Comparison of ENCODE assay signal across 14 mouse cellular contexts in the genomic region with DNA sequence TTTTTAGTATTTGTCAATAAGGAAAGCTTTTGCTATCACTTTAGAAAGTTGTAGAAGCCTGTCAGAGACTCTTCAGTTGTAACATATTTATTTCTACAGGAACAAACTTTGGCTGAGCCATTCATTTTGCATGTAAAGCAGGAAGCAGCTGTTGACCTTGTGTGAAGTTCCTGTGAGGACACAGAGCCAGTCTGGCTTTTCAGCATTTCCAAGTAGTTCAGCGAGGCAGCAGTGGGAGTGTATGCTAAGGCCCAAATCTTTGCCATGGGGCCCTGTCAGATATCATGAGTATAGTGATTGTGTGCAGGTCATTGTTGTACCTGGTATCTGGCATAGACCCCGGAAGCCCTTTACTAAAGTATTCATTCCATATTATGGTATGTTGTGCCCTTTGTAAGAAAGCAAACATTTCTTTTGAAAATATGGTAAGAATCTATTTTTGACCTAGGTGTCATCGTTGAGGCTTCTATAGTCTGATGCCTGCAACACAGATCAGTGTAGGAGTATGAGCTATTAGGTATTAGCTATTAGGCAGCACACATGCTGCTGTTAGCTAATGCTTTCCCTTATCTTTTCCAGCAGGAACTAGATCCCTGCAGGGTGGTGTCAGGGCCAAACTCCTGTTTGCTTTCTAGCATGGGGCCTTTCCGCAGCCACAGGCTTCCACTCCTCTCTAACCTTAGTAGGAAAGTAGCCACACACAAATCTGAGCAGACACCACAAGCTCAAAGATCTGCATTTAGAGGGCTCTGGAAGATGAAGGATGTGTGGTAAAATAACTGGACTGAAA. TPM values are rescaled to one million over a fixed set of nuclear protein-coding genes. Genes with fewer than 3 reads are reported as not detected.
DNase-seq lines count a peak whose midpoint lies in the region; ATAC-seq and TF ChIP-seq lines count a peak whose summit lies in the region.
"Had no signal": no experiment of that assay in that cellular context is flagged by ENCODE, and none has a peak within 500 bp of the region (broad histone marks: within the 10 kb centered on the region; RNA-seq: fewer than 3 reads in every experiment).

No protein-coding gene starts in this region.

- 26% methylated on average over 4 of the region's 4 CpGs for WGBS in heart, adult 2 months
- 70% methylated on average over 4 of the region's 4 CpGs for WGBS in heart, embryonic 11.5 days (ENCODE audit: insufficient replicate concordance)
- WGBS in heart, embryonic 13.5 days: 60% methylated on average over 4 of the region's 4 CpGs

- TF ChIP-seq POLR2A in heart, adult 2 months (IDR thresholded peaks at IDR 0.05; ENCODE audit: insufficient read depth, low read depth, low read length): no peak

- TF ChIP-seq CTCF in heart, adult 2 months (IDR thresholded peaks at IDR 0.05): no peak

- intact Hi-C loops in heart, adult 2 months (cut with DNase I): no loop called here

- H3K4me2 ChIP-seq in heart, embryonic 11.5 days: no peak overlapping the region
- no peak overlapping the region for H3K4me2 ChIP-seq in heart, embryonic 13.5 days
- H3K4me2 ChIP-seq: embryonic facial prominence, embryonic 13.5 days; forebrain, embryonic 15.5 days; limb, embryonic 15.5 days; midbrain, embryonic 12.5 days; neural tube, embryonic 13.5 days had no signal

- no peak overlapping the region for H3K9ac ChIP-seq in heart, adult 2 months (ENCODE audit: low read depth, low read length)
- H3K9ac ChIP-seq in heart, embryonic 11.5 days (ENCODE audit: low read depth, low read length): no peak overlapping the region
- H3K9ac ChIP-seq in heart, embryonic 13.5 days: no peak overlapping the region
- H3K9ac ChIP-seq: embryonic facial prominence, embryonic 13.5 days; forebrain, embryonic 15.5 days; limb, embryonic 15.5 days; midbrain, embryonic 12.5 days; neural tube, embryonic 13.5 days had no signal

- 0 out of 2 replicates have a peak, but pooled peaks have one; percentile 51 for TF ChIP-seq EP300 in heart, adult 2 months (IDR thresholded peaks at IDR 0.05; ENCODE audit: insufficient read depth, low read depth, low read length)

- no peaks in the 10 kb centered on the region for H3K79me2 ChIP-seq in heart, adult 2 months (replicated peaks; ENCODE audit: control insufficient read depth, insufficient read depth, low read length)

- H3K4me3 ChIP-seq in heart, adult 2 months: no peak overlapping the region
- H3K4me3 ChIP-seq in heart, embryonic 11.5 days (ENCODE audit: low read depth, low read length): no peak overlapping the region
- H3K4me3 ChIP-seq in heart, embryonic 13.5 days: no peak overlapping the region
- H3K4me3 ChIP-seq: embryonic facial prominence, embryonic 13.5 days; forebrain, embryonic 15.5 days; limb, embryonic 15.5 days; midbrain, embryonic 12.5 days; neural tube, embryonic 13.5 days had no signal

- H3K4me1 ChIP-seq in heart, adult 2 months (ENCODE audit: control insufficient read depth, insufficient read depth, low read length): peaks cover 4% of the 10 kb centered on the region
- peaks cover 3% of the 10 kb centered on the region; the same call in 1 of the 2 replicates for H3K4me1 ChIP-seq in heart, embryonic 11.5 days (ENCODE audit: control insufficient read depth, insufficient read depth, low read length)
- peaks cover 9% of the 10 kb centered on the region; the same call in 1 of the 2 replicates for H3K4me1 ChIP-seq in heart, embryonic 13.5 days
- H3K4me1 ChIP-seq: embryonic facial prominence, embryonic 13.5 days; forebrain, embryonic 15.5 days; limb, embryonic 15.5 days; midbrain, embryonic 12.5 days; neural tube, embryonic 13.5 days had no signal

- H3K36me3 ChIP-seq in heart, adult 2 months (ENCODE audit: control insufficient read depth, insufficient read depth, low read length): peaks cover 5% of the 10 kb centered on the region; the same call in 1 of the 2 replicates
- no peaks in the 10 kb centered on the region for H3K36me3 ChIP-seq in heart, embryonic 11.5 days (ENCODE audit: control insufficient read depth, insufficient read depth, low read length)
- peaks cover 34% of the 10 kb centered on the region for H3K36me3 ChIP-seq in heart, embryonic 13.5 days

- no peaks in the 10 kb centered on the region for H3K9me3 ChIP-seq in heart, embryonic 11.5 days (replicated peaks; ENCODE audit: control insufficient read depth, low read length)
- no peaks in the 10 kb centered on the region for H3K9me3 ChIP-seq in heart, embryonic 13.5 days
- H3K9me3 ChIP-seq: embryonic facial prominence, embryonic 13.5 days; forebrain, embryonic 15.5 days; limb, embryonic 15.5 days; midbrain, embryonic 12.5 days; neural tube, embryonic 13.5 days had no signal

- no peaks in the 10 kb centered on the region for H3K27me3 ChIP-seq in heart, adult 2 months (ENCODE audit: control insufficient read depth, insufficient read depth, low read length)
- H3K27me3 ChIP-seq in heart, embryonic 11.5 days (ENCODE audit: control insufficient read depth, insufficient read depth, low read length): no peaks in the 10 kb centered on the region
- no peaks in the 10 kb centered on the region for H3K27me3 ChIP-seq in heart, embryonic 13.5 days (replicated peaks)
- H3K27me3 ChIP-seq: embryonic facial prominence, embryonic 13.5 days; forebrain, embryonic 15.5 days; limb, embryonic 15.5 days; midbrain, embryonic 12.5 days; neural tube, embryonic 13.5 days had no signal

- no peak for ATAC-seq in heart, embryonic 11.5 days (replicated peaks; ENCODE audit: insufficient number of reproducible peaks, low FRiP score, low TSS enrichment)
- no peak for ATAC-seq in heart, embryonic 13.5 days (ENCODE audit: extremely low read depth, insufficient number of reproducible peaks, low FRiP score, low TSS enrichment)
- ATAC-seq in CD4-positive, CD25-positive, alpha-beta regulatory T cell, adult 4 months: no peak
- no peak for ATAC-seq in inflammation-experienced regulatory T-cells, adult 6 months
- ATAC-seq: forebrain, embryonic 15.5 days had no signal

- H3K27ac ChIP-seq in heart, adult 2 months: peak overlapping the region; percentile 13
- H3K27ac ChIP-seq in heart, embryonic 11.5 days (ENCODE audit: low read depth, low read length): no peak overlapping the region
- H3K27ac ChIP-seq in heart, embryonic 13.5 days (replicated peaks): peak overlapping the region; percentile 62
- H3K27ac ChIP-seq: embryonic facial prominence, embryonic 13.5 days; forebrain, embryonic 15.5 days; limb, embryonic 15.5 days; midbrain, embryonic 12.5 days; neural tube, embryonic 13.5 days had no signal

- peak in 1 of 2 experiments; percentile 19 for DNase-seq in heart, adult 2 months
- DNase-seq in liver: peak; percentile 19
- peak; percentile 24 to 38 for DNase-seq in lung, postnatal 4 days
- no peak for DNase-seq in cerebellum, postnatal 25 days
- DNase-seq: cerebellum, adult 9-10 months had no signal

RNA-seq across cellular contexts. Expression of a gene that starts 37.0 kb away (rescaled TPM):
- 1 to 10 TPM; 5.8 to 8.4 TPM for total RNA-seq in heart, adult 2 months (2021)
- polyA plus RNA-seq in heart, adult 2 months (2012; rRNA removed): 3.3 and 7.4 TPM in 2 replicates
- polyA plus RNA-seq in heart, embryonic 11.5 days (2014; fragmentation: Nextera tagmentation; extraction: Ambion mirVana): 20.0 and 22.0 TPM in 2 replicates
- 17.5 and 18.7 TPM in 2 replicates for polyA plus RNA-seq in heart, embryonic 13.5 days (2015; fragmentation: Nextera tagmentation; extraction: Ambion mirVana)
- 100 to 1,000 TPM in 1 of 2 experiments, 10 to 100 TPM in 1; 98.6 to 119 TPM for polyA plus RNA-seq in CD4-positive, CD25-positive, alpha-beta regulatory T cell, adult 4 months (2017; shearing (Covaris generic))
- 10 to 100 TPM; 49.4 to 77.7 (median 74.5) TPM for polyA plus RNA-seq in inflammation-experienced regulatory T-cells, adult 6 months (2017; shearing (Covaris generic))

Comparison
In these comparisons a context has a peak if more than half of its experiments do, and no peak if none do; other contexts are left out.
1. DNase-seq: peak in liver (single experiment) and lung, postnatal 4 days (2 of 2); none in cerebellum, postnatal 25 days (0 of 2).